Mouse (Mus musculus) olfactory bulb, adult 2 months (tissue): ENCODE measurements around the gene Hdac9. TPM values are rescaled to one million over a fixed set of nuclear protein-coding genes. Genes with fewer than 3 reads are reported as not detected.

ENCODE experiments used
- H3K27ac ChIP-seq: fragments of 200-500 bp; 2 replicates; pipeline ENCODE4 v1.5.1; 2012; ENCODE audit warnings: low read depth, low read length; ENCODE audit not compliant: insufficient read depth
- H3K4me1 ChIP-seq: fragments of 200-500 bp; 2 replicates; pipeline ENCODE4 v1.6.1; 2012; ENCODE audit warnings: low read length; ENCODE audit not compliant: control insufficient read depth, insufficient read depth
- H3K4me3 ChIP-seq: fragments of 200-500 bp; 2 replicates; pipeline ENCODE4 v1.5.1; 2012; ENCODE audit warnings: mild to moderate bottlenecking, low read depth, low read length, moderate library complexity; ENCODE audit not compliant: insufficient read depth
- CTCF ChIP-seq: fragments of 200-500 bp; IDR thresholded peaks from 2 replicates; pipeline ENCODE4 v1.5.1; 2012; ENCODE audit warnings: low read depth, mild to moderate bottlenecking, low read length, moderate library complexity; ENCODE audit not compliant: insufficient read depth
- POLR2A ChIP-seq: fragments of 200-500 bp; IDR thresholded peaks from 2 replicates; pipeline ENCODE4 v1.6.1; 2012; ENCODE audit warnings: mild to moderate bottlenecking, low read depth, low read length, moderate library complexity; ENCODE audit not compliant: insufficient read depth
- WGBS: fragments of 180-500 bp; shearing (Covaris S2); methylation state at CpG from one replicate; pipeline ENCODE4 v1.1.7; 2018; 5-methylcytosine and 5-hydroxymethylcytosine counted together
- polyA plus RNA-seq: library from polyadenylated mRNA; stranded (reverse); fragments of >200 nt; gene quantifications from 2 replicates; pipeline ENCODE4 v1.2.4, GENCODE M21; 2012; ENCODE audit warnings: low replicate concordance; ENCODE audit not compliant: missing spikeins, insufficient read depth, insufficient read length

Hdac9 gene
- polyA plus RNA-seq: not detected in 2 replicates

- Histone ChIP-seq H3K4me3 (no peak within 1 kb of the TSS), H3K27ac (no peak within 1 kb of the TSS), H3K4me1 (no peaks in the 10 kb centered on the region)
- TF ChIP-seq POLR2A (no peak), CTCF (no peak)
- 66% methylated on average over 1 of the region's 1 CpGs for WGBS
These were observed at the start of gene Hdac9 for GRCm38 (mm10) chr12:34916995-34917394. Gene Hdac9 (minus strand): TSS chr12:34917095.

- H3K27ac ChIP-seq: no peak overlapping the region
- TF ChIP-seq CTCF: no peak
- WGBS: 66% methylated on average over 6 of the region's 6 CpGs
- H3K4me3 ChIP-seq: no peak overlapping the region
- no peaks in the 10 kb centered on the region for H3K4me1 ChIP-seq
These were observed 32.3 kb upstream of the Hdac9 start for GRCm38 (mm10) chr12:34949066-34949706.

GRCm38 (mm10) chr12:34937918-34938317, 21.0 kb upstream of the Hdac9 start:
- 97% methylated on average over 1 of the region's 1 CpGs for WGBS
- no peak overlapping the region for H3K27ac ChIP-seq
- no peak overlapping the region for H3K4me3 ChIP-seq
- no peak for TF ChIP-seq CTCF
- TF ChIP-seq POLR2A: no peak
- H3K4me1 ChIP-seq: no peaks in the 10 kb centered on the region

GRCm38 (mm10) chr12:34908008-34908407, 8.9 kb downstream of the Hdac9 start:
- TF ChIP-seq POLR2A (no peak), CTCF (no peak)
- peaks cover 3% of the 10 kb centered on the region for H3K4me1 ChIP-seq
- H3K4me3 ChIP-seq: no peak overlapping the region
- no peak overlapping the region for H3K27ac ChIP-seq
- 63% methylated on average over 2 of the region's 2 CpGs for WGBS

- 2% methylated on average over 10 of the region's 10 CpGs for WGBS
- TF ChIP-seq CTCF (no peak), POLR2A (no peak; the same call in 1 of the 2 replicates)
- H3K27ac ChIP-seq: peak overlapping the region; percentile 97
These were observed 9.4 kb downstream of the Hdac9 start for GRCm38 (mm10) chr12:34907506-34907850.

GRCm38 (mm10) chr12:34906704-34907505, 10.0 kb downstream of the Hdac9 start:
- peak overlapping the region; percentile 97 for H3K27ac ChIP-seq
- 1% methylated on average over 83 of the region's 107 CpGs for WGBS

More at GRCm38 (mm10) chr12:34907506-34907850, 9.4 kb downstream of the Hdac9 start:
- H3K4me3 ChIP-seq: peak overlapping the region; percentile 97
- H3K4me1 ChIP-seq: peaks cover 3% of the 10 kb centered on the region

GRCm38 (mm10) chr12:34906376-34906703, 10.6 kb downstream of the Hdac9 start:
- peak overlapping the region; percentile 9; the same call in 1 of the 2 replicates for H3K27ac ChIP-seq
- WGBS: 1% methylated on average over 10 of the region's 10 CpGs
- peaks cover 3% of the 10 kb centered on the region for H3K4me1 ChIP-seq
- TF ChIP-seq CTCF (no peak), POLR2A (no peak)
- H3K4me3 ChIP-seq: peak overlapping the region; percentile 97

More at GRCm38 (mm10) chr12:34906704-34907505, 10.0 kb downstream of the Hdac9 start:
- H3K4me1 ChIP-seq: peaks cover 3% of the 10 kb centered on the region
- H3K4me3 ChIP-seq: peak overlapping the region; percentile 97
- no peak for TF ChIP-seq CTCF
- peak; percentile 12; the same call in 1 of the 2 replicates for TF ChIP-seq POLR2A

GRCm38 (mm10) chr12:34900241-34900640, 16.7 kb downstream of the Hdac9 start:
- no peak for TF ChIP-seq CTCF
- TF ChIP-seq POLR2A: no peak
- no peak overlapping the region for H3K27ac ChIP-seq
- no peak overlapping the region for H3K4me3 ChIP-seq
- 62% methylated on average over 8 of the region's 8 CpGs for WGBS
- peaks cover 2% of the 10 kb centered on the region; the same call in 1 of the 2 replicates for H3K4me1 ChIP-seq

- no peak overlapping the region for H3K27ac ChIP-seq
- 81% methylated on average over 5 of the region's 5 CpGs for WGBS
- TF ChIP-seq CTCF (no peak), POLR2A (no peak)
- peaks cover 4% of the 10 kb centered on the region; the same call in 1 of the 2 replicates for H3K4me1 ChIP-seq
- H3K4me3 ChIP-seq: no peak overlapping the region
These were observed 22.0 kb downstream of the Hdac9 start for GRCm38 (mm10) chr12:34894867-34895266.
